Mouse (Mus musculus): ENCODE measurements around the gene Grap2.

- no peak for TF ChIP-seq POLR2A (IDR thresholded peaks at IDR 0.05; ENCODE audit: borderline replicate concordance, extremely low read depth, insufficient read depth, insufficient read length, poor library complexity, severe bottlenecking)
- TF ChIP-seq CTCF (IDR thresholded peaks at IDR 0.05; ENCODE audit: borderline replicate concordance, extremely low read depth, insufficient read depth, insufficient read length), result no peak
Measured at GRCm38 (mm10) chr15:80619786-80620185, 47.4 kb downstream of the Grap2 start.

All from brain, embryonic 14.5 days (tissue).